Mouse (Mus musculus): ENCODE data around the gene Gsto1.

The Gsto1 gene

DNA sequence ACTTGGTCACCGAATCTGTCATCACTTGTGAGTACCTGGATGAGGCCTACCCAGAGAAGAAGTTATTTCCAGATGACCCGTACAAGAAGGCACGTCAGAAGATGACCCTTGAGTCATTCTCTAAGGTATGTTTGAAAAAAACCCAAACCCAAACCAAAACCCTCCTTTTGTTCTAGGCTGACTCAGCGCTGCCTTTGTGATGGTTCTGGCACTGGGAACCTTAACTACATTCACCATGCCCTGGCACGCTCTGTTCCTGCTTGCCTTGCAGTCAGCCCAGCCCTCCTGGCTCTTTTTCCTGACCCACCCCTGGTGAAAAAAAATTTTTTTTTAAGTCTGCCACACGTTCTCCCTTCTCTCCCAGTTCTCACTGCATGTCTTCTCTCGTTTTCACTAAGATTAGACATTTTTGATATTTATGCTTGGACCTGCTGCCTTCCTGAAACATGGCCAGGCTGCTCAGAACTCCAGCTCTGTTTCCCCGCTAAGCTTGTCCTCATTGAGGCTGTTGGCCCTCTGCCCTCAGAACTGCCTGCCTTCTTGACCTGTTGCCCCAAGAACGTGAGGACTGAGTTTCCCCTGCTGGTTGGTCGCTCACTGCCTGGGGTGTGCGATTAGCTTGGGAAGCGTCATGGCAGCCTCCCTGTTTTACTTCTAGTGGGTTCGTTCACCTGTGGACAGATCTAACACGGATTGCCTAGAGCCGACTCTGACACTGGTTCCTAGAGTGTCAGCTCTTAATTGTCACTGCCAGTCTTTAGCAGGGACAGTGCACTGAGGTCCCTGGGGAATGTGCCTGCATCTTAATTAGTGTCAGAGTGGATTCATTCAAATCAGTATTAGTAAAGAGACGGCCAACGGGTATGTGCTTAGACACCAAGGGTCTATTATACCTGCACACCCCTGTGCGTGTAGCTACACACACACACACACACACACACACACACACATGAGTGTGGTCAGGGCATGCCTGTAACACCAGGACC is 3.5 kb downstream of the Gsto1 start:
- no peak for DNase-seq

DNA sequence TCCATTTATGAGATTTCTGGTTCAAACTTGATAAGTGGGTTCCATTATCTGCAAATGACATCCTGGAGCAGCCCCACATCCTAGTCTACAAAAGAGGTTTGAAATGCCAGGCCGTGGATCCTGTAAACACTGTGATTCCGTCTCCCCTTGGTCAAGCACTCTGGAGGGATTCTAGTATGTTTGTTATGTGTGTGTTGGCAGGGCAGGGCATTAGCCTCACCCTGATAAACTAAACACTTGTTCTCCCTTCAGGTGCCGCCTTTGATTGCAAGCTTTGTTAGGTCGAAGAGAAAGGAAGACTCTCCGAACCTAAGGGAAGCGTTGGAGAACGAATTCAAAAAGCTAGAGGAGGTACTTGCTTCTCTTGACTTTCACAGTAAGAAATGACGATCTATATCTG is 4.4 kb downstream of the Gsto1 start:
- no peak for DNase-seq

DNA sequence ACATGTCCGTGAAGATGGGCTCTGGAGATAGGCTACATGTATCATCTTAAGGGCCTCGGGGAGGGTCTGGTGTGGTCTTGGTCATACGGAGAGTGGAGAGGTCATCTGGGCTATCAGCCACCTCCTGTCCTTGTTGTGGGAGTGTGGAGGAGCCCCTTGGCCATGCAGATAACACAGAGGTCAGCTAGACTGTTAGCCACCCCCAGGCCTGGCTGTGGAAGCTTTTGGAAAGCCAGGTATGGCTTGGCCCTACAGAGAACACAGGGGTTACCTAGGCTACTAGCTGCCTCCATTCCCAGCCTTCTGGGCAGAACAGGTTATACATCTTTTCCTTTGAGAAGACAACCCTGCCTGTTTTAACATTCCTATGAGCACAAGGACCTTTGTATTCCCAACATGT is 7.8 kb downstream of the Gsto1 start:
- DNase-seq = no peak

DNA sequence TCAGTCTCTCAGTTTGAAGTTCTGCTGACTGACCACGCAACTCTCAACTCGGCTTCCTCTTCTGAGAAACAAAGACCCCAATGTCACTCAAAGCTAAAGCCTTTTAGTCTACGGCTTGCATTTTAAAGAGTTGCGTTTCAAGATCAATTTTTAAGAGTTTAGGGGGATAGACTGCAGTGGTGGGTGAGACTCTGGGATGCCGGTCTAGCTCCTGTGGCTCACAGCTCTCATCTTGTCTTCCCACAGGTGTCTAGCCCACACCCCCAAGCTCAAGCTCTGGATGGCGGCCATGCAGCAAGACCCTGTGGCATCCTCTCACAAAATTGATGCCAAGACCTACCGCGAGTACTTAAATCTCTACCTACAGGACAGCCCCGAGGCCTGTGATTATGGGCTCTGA is 9.3 kb downstream of the Gsto1 start:
- DNase-seq = no peak

GRCm38 (mm10) chr19:47864721-47865120 is 10.0 kb downstream of the Gsto1 start:
- DNase-seq = no peak

DNA sequence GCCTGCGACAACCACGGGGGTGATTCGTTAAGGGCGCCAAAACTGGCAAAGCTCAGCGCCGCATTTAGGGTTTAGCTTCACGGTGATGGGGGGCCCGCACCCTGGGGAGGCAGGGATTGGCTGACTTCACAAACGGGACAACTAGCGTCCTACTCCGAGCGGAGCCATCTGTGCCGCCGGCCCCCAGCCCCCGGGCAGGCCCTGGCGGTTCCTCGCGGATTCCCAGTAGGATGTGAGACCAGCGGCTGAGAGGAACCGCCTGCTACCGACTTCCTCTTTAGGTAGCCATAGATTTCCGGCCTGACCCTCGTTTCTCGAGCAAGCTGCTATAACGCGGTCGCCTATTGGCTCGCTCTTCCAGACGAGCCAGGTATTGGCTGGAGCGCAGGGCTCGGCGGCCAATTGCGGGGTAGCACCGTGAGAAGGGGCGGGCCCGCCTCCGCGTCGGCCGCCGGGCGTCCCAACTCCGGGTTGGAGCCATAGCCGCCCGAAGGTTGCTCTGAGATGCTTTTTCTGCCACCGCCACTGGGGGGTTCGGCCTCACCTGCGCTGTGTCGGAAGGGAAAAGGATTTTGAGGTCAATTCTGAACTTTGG is 10.7 kb downstream of the Gsto1 start, which contains the start of gene Gsto2:
Gene Gsto2 (plus strand): TSS at position 182 of the 595 bp plus-strand sequence.
- DNase-seq = peak; percentile 93 to 96

- DNase-seq = no peak
Measured at GRCm38 (mm10) chr19:47867628-47868175, 12.9 kb downstream of the Gsto1 start.

- DNase-seq = no peak
Measured at GRCm38 (mm10) chr19:47868951-47869350, 14.2 kb downstream of the Gsto1 start.

DNA sequence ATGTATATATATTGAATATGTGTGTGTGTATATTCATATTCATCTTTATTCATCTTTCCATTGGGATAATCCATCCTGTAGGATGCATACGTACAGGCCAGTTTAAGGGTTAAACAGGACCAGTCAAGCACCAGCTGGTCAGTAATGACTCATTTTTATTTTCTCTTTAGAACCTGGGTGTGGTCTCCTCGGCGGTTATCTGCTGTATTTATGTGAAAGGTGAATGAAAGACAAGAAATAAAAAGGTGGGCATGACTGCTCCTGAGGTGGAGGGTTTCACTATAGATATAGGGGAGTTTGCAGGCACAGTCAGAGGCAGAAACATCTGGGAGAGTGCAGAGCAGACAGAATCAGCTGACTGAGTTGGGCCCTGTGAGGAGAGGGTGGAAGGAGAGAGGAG is 14.7 kb downstream of the Gsto1 start:
- DNase-seq = no peak

- DNase-seq = no peak
Measured at GRCm38 (mm10) chr19:47870102-47870666, 15.4 kb downstream of the Gsto1 start.

GRCm38 (mm10) chr19:47871515-47871914 is 16.7 kb downstream of the Gsto1 start:
- DNase-seq = peak in 1 of 2 experiments; percentile 18

DNA sequence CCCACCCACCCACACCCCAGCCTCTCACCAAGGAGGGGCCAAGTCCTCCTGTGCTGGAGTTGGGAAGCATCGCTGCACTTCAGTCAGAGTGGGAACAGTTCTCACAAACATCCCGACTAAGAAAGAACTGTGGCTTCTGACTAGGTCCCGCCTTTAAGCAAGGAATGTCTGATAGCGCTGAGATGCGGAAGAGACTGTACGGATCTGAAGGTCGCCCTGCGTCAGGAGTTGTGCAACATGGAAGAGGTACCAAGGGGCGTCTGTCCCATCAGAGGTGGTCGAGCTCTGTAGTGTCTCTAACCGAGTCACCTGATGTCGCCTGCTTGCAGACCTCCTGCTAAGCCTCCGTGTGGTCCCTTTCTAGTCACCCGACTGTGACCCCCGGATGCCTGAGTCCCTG is 21.5 kb downstream of the Gsto1 start:
- DNase-seq = no peak

DNA sequence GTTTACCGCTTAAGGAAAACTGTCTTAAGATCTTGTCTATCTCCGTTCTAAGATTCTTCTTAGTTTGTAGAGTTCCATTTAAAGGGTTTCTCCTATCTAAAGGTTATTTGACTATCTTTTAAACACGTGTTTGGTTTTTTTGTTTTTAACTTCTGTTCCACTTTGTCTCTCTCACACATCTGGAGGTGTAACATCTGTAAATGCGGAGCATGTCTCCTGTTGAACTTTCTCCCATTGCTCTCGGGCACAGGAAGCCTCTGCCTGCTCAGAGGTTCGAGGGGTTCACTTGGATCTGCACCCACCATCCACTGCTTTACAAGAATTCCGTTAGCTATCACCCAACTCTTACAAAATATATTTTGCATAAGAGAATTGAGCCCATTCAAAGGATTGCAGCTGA is 26.8 kb downstream of the Gsto1 start:
- no peak for DNase-seq

DNA sequence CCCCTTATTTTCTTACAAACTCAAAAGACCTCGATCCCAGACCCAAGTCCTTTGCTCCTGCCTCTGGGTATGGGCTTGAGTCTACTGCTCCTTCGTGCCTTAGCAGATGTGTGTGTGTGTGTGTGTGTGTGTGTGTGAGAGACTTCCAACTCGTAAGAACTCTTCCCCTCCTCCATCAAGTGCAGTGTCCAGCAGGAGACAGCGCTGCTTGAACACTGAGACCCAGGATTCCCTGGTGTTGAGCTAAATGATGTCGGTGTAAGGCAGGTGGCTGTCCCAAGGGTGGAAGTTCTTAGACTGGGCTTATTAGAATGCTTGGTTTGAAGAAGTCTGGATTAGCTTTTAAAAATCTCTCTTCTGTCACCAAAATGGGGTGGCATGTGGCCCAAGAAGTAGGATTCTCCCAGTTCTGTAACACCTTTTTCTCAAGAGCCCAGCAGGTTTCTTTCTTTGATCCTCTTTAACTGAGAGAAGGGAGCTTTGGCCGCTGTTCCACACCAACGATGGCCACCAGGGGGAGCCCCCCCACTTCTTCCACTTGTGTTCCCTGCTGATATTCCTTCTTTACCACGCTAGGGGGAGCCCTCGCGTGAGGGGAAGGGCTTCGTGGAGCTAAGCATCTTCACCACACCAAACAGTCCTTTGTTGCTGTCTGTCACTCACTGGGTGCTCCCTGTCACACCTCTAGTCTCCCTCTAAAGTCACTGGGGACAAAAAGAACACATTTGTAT is 27.5 kb downstream of the Gsto1 start:
- peak; percentile 80 to 84 for DNase-seq

DNA sequence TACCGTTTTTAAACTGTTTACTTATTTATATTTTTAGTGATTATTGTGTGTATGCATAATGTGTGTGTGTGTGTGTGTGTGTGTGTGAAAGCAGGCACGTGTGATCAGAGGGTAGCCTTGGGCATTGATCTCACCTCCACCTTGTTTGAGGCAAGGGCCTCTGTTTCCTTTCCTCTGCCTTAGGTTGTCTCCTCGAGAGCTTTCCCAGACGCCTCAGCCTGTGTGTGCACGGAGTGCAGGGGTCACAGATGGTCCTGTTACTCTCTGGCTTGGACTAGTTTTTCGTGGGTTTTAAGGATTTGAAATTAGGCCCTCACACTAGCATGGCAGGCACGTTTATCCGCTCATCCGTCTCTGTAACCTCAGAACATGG is 28.1 kb downstream of the Gsto1 start:
- no peak for DNase-seq

DNA sequence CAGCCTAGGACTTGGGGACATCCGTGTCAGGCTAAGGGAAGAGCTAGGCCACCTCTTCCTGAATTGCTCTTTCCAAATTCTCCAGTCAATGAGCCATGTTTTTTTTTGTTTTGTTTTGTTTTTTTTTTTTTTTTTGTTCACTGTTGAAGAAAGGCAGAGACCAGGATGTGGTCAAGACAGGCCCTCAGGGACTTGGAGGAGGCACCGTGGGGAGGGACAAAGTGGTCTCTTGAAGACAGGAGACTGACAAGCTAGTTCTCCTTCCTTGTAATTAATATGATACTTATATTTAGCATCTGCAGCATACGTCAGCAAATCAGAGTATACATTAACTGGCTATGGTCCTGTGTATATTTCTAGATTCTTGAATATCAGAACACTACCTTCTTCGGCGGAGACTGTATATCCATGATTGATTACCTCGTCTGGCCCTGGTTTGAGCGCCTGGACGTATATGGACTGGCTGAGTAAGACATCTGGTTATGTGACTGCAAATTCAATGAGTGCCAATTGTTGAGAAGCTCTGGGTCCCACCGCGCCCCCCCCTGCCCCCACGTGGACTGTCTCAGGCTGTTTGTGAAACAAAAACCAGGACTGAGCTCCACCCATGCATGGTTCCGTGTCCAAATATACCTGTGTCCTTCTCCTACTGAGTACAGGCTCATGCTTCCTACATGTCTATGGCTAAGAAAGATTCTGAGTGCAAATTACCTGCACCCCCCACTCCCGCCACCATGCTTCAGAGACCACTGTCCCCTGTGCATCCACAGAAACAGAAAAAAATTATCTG is 29.7 kb downstream of the Gsto1 start:
- DNase-seq = no peak

DNA sequence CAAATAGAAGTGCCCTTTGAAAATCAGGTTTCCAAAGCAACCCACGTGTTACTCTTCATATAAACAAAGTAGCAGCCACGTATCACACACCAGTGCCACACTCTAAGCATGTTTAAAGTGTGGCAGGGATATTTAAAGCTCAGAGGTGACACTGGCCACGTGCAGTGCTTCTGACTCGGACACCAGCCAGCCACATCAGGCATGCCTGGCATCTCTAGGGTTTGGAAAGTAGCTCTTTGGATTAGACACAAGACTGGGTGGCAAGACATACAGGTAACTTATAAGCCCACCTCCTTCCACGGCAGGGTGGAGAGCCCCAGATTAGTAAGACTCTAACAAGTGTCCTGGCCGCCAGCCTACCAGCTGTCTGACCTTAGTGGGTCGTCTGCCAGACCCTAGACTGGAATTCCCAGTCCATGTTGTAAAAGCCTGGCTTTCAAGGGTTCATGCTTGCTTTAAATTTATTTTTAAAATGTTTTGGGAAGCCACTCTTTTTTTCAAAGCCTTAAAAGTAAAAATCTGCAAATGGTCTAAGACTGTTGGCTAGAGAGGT is 30.5 kb downstream of the Gsto1 start:
- DNase-seq = no peak

- DNase-seq = no peak
Measured at GRCm38 (mm10) chr19:47885886-47886285, 31.1 kb downstream of the Gsto1 start.

DNA sequence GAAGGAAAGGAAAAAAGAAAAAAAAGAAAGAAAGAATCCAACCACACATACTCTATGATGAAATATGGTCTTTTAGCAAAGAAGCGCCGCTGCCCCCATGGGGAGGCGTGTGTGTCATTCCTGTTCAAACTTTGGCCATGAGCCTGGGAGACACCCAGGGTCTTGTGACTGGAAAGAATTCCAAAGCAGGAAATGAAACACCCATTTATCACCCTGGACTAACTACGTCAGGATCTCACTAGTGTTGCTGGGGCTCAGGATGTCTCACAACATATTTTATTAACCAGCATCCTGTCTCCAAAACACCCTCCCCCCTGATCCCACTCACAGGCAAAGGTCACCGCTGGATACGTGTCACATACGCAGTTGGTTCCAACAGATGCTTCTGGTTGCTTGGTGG is 31.8 kb downstream of the Gsto1 start:
- DNase-seq = no peak

- DNase-seq = peak; percentile 57 to 72
Measured at GRCm38 (mm10) chr19:47887417-47887816, 32.6 kb downstream of the Gsto1 start.

DNA sequence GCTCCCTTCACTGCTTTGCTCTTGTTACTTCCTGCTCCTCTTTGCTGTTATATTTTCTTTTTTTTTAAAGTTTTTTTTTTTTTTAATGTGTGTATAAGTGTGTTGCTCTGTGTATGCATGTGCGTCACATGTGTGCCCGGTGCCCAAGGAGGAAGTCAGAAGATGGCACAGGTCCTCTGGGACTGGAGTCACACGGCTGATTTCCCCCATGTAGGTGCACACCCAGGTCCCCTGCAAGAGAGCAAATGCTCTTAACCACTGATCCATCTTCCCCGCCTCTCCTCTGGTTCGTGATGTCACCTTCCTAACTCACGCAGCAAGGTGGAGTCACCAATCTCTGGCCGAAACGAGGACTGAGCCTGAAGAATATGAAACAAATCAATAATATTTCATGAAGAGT is 33.3 kb downstream of the Gsto1 start:
- peak in 1 of 2 experiments; percentile 16 for DNase-seq
